Mouse (Mus musculus) heart, postnatal 14 days (tissue): Measurements from ENCODE around the gene Wdr17. TPM values are rescaled to one million over a fixed set of nuclear protein-coding genes. Genes with fewer than 3 reads are reported as not detected.

ENCODE experiments used
- DNase-seq, 2 experiments: peaks; one replicate each; pipeline ENCODE4 v3.0.0; 2021 to 2022
- intact Hi-C: fragments of 180-260 bp; cut with DNase I; formaldehyde crosslinking; loops from one replicate; pipeline ENCODE4 v1.15.1; 2025
- long read RNA-seq, 2 experiments: library from polyadenylated mRNA; stranded (forward); transcript quantifications; one replicate each; pipeline ENCODE4 v2.0.0; 2021
- total RNA-seq, 2 experiments: library from RNA; stranded (reverse); gene quantifications; 2 replicates each; pipeline ENCODE4 v1.2.3; 2021

Gene Wdr17
- total RNA-seq: not detected
- long read RNA-seq, experiment 1, partial matches to known transcripts: 0 of 2 reads
- long read RNA-seq, experiment 1, other reads (novel, unspliced or antisense): 2 of 2 reads
- long read RNA-seq, experiment 2, partial matches to known transcripts: 0 of 1 reads
- long read RNA-seq, experiment 2, other reads (novel, unspliced or antisense): 1 of 1 reads

DNA sequence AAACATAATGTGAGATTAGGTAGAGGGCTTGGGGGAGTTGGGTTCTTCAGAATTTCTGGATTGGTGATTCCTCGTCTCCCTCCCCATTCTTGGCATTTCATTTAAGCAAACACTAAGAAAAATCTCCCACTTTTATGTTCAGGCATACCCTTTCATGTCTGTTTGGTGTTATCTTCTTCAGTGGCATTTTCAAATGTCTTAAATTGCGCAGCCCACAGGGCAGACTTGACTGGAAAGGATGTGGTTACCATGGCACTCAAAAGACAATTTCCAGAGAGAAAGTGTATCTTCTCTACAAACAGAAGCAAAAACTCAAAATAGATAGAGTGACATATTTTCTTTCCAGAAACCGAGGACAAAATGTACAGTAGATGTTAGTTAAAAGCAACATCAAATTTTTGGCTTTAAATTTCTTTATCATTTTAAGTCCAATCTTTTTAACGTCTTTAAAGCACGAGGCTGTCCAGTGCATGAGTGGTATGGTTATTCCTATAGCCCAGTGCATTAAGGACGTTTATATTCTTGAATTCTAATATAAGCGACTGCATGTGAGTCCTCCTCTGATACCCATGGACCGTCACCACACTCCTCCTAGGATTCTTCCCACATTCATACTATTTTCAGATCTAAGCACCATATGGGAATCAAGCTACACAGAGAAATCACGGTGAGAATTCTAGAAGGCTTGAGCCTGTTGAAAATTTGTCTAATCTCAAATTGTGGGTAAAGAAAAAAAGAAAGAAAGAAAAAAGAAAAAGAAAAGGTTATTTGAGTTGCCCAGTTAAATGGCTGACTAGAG is at the start of gene Wdr17:
TSS of gene Wdr17 (minus strand) at position 198 of the 799 bp plus-strand sequence.
- intact Hi-C loops: no loop called here
- DNase-seq: no peak

DNA sequence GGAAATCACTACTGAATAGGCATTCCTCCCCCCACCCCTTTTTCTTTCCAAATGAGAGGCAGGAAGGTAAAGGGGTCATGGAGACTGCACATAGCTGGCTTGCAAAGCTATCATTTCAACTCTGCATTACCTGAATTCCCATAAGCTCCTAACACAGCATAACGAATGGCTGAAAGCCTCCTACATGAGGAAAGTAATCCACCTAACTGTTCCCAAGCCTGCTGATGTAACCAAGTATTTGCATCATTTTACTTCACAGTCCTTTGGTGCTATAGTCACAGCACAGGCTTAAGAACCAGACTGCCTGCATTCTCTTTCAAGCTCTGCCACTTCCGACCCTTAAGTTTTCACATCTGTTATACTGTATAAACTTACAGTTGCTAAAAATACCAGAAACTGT is 45.3 kb upstream of the Wdr17 start:
- intact Hi-C loops: no loop called here
- DNase-seq: no peak

DNA sequence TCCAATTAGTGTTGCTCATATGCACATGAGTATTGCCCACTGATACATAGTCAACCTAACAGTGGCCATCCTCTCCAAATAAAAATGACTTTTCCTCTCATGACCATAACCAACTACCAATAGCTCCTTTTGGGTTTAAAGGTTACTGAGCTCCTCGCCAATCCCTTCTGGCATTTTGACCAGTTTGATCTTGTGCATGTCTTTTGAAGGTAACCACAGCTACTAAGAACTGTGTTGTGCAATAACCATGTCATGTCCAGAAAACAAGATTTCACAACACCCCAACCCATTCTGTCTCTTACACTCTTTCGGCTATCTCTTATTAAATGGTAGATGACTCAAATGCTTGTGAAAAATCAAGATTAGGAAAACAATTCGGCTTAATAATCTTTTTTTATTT is 38.0 kb upstream of the Wdr17 start:
- DNase-seq: no peak
- intact Hi-C loops: no loop called here

DNA sequence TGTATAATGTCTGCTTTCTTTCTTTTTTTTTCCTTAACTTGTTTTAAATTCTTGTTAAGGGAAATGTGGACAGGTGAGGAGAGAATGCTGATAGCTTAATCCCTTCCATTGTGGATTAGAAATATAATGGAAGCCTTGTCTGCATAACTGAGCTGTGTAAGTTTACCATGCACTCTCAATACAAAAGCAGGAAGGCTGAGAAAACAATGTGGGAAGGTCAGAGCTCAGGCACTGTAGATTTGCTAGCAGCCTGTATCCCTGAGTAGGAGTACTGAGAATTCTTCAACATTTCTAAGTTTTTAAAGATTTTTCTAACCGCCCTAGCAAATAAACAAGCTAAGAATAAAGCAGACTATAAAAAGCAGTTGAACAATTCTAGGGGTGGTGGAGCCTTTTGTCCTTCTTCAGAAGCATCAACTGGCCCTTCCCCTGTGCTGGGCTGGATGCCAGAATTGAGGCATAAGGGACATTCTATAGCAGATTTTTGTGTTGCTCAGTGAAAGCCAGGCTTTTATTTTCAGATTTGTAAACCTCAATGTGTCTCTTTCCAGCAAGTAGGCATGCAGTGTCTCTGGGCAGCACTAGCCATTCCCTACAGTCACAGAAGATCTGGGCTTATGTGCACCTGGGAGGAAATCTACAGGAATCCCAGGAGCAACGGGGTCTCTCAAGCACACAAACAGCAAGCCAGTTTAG is 35.3 kb upstream of the Wdr17 start:
- no peak for DNase-seq
- intact Hi-C loops: no loop called here

DNA sequence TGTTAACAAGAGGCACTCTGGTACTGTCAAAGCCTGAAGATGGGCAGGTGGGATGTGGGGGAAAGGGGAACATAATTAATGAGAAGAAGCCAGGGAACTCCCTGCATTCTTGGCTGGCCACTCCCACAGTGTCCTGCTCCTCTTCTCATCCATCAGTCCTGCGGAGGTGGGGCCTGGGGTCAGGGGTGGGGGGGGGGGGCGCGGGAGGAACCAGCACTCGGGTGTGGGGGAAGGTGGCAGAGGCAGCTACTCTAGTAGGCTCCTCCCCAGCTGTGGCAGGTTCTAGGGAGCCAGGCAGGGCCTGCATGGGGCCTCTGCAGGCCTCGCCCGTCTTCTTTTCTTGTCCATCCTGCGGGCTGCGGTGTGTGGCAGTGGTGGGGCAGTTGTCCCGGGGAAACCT is 30.7 kb upstream of the Wdr17 start:
- intact Hi-C loops: no loop called here
- no peak for DNase-seq

DNA sequence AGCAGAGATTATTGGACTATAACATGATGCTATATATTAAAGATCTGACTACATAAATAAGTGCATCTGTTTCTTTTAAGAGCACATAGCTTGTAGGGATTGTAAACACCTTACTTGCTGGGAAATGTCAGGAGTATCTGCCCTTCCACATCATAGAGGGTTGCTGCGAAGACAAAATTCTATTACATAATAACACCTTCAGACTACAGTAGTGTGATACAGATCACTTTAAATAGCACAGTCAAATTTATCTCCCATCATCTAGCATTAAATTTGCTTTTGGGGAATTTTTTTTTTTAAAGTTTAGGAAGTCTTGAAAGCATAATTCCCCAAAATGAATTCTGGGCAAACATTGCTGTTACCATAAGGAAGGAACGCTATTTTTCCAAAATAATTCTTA is 25.9 kb upstream of the Wdr17 start:
- DNase-seq: no peak
- intact Hi-C loops: no loop called here

DNA sequence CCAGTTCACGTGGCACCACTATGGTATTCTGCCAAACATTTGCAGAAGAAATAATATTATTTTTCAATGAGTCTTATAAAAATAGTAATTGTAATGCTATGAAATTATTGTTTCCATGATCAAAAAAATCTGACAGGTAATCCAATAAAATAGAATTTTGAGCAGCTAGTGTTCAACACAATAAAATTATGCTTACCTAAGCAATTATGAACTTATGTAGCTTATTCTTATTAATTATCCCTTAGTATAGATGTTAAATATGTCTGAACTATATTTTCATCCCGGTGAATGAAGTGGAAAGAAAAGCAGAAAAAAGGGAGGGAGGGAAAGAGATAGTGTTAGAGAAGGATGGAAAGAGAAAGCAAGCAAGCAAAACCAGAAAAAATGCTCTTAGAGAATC is 12.5 kb upstream of the Wdr17 start:
- DNase-seq: no peak
- intact Hi-C loops: no loop called here

DNA sequence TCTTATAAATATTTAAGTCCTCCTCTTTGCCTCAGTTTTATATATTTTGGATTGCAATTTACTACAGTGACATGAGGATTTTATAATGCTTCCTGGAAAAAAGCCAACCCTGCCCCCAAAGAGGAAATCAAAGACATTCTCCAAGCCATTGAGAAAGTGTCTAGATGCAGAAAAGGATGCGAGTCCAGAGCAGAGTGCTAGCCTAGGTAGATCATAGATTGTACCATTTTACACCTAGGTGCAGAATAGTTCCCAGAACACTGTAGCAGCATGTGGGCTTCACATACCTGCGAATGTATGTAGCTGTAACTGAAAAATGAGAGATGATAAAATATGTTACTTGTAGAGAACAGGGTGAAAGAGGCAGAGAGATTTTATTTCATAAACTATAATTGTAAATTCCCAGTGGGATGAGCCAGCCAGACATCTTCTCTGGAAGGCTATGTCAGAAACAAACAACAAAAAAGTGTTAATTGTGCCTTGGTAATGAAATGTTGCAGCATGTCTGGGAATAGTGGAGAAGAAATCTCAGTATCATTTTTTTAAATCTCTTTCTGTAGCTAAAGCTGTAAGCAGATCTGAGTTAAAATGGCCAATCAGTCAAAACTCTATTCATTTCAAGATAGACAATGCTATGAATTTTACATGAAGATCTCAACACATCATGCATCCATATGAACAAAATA is 7.8 kb upstream of the Wdr17 start:
- intact Hi-C loops: no loop called here
- no peak for DNase-seq

DNA sequence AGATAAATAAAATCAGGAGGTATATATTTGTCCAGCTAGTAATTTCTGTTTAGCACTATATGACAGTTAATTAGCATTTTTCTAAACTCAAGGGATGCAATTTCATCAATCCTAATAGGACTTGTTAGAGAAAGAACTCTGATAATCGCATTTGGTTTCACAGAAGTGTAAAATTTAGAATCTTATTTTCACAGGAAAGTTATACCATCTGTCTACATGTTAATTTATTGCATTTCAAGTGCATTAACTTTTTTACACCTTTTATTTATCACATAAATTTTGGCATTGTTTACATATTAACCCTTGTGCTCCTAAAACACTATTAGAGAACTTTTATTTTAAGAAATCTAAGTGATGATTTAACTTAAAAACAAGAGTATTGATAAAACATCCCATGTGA is 7.2 kb upstream of the Wdr17 start:
- intact Hi-C loops: no loop called here
- DNase-seq: no peak

DNA sequence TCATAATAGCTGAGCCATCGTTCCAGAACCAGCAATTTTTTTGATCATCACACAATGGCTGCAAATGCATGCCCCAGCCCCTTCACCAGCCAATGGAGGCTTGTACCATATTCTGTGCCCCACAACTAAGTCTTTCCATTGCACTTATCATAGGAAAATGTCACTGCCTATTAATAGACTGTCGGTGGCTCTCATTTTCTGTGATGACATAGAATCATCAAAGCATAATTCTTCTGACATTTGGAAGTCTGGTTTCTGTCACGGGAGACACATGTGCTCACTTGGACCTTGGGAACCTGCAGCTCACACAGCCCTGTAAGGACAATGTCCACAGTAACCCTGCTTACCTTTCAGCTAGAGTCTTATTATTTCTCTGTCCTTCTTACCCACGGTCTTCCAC is 424 bp downstream of the Wdr17 start:
- intact Hi-C loops: no loop called here
- DNase-seq: no peak

DNA sequence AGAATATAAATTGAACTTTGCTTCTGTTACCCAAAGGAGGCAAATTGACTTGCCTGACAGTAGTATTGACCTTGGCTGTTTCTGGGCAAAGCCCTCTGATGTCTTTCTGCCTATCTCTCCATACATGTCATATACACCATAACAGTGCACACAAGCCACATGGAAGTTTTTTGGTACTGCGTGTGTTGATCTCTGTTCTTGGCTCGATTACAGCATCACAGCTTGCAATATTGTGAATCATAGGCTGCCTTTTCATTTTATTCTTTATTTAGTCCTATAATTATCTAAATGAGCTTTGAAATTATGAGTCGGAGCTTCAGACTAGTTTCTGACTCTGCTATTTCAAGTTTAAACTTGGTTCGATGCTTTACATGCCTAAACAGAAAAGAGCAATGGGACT is 10.5 kb downstream of the Wdr17 start:
- intact Hi-C loops: no loop called here
- DNase-seq: no peak

DNA sequence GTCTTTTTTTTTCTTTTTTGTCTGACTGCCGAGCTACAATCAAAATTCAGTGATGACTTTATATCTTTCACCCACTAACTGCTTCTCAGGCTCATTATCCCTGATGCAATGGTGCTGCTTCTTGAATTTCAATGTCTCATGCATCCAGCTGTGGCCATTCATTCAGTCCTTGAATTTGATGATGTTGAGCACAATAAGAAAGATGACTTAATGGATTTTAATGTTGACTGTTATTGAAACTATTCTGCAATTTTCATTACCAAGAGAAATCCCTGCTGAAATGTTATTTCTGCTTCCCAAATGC is 22.3 kb downstream of the Wdr17 start:
- intact Hi-C loops: no loop called here
- no peak for DNase-seq

DNA sequence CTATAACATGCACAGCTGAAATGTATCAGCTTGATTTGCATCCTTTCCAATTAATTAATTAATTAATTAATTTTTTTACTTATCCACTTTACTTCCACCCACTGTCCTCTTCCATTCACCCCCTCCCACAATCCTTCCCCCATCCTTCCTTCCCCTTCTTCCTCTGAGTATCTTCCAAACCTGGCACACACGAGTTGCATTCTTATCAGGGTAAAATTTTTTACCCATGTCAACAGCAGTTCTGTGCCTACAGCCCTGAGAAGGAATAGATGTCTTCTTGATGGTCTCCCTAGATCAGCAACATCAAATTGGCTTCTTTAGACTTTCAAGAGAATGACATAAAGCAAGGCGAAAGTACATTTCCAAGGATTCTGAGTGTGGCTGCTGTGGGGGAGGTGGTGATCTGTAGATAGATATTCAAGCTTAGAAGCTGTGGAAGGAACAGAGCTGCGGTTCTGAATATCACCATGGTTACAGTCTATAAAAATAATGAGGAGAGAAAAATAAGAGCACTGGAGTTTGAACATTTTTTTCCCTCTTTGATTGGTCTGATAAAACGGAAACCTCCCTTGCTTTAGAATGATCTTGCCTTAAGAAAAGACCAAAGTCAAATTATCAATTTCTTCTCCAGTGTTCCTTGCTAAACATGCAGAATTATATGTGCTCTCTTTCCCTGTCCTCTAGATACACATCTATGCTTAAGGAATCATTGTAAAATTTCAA is 22.8 kb downstream of the Wdr17 start:
- no peak for DNase-seq
- intact Hi-C loops: no loop called here

DNA sequence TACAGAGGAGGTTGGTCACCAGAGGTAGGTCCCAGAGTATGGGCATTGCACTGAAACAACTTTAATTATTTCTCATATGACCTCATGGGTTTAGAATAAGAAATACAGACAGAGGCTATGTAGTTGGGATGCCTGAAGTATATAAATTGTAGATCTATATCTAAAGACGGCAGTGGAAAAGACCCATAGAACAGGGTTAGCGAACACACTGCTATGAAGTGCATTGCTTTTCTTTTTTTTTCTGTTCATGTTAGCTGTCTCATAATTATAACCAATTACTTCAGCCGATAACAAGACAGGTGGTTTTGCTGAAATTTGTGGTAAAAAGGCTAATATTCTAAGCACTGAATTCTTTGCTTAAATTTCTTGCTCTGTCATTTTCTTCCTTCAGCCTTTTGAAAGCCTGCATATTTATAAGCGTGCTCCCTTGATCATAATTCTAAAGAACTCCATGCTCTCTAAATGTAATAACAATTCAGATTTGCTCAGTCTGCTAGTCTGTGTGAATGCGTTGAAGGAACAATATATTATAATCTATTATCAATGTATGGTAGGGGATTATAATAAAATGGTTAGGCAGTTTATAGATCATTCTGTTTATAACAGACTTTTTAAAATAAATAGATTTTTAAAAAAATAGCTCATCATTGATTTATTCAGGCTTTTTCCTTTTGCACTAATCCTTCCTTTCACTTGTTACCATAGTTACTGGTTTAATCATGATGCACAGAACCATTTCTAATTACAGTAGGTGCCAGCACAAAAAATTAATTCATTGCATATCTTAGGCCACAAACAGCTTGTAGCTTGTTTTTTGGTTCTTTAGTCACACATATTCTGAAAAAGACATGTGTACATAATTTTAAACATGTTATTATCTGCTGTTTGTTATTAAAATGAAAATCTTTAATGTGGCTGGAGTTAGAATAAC is 50.7 kb downstream of the Wdr17 start:
- intact Hi-C loops: no loop called here
- no peak for DNase-seq

DNA sequence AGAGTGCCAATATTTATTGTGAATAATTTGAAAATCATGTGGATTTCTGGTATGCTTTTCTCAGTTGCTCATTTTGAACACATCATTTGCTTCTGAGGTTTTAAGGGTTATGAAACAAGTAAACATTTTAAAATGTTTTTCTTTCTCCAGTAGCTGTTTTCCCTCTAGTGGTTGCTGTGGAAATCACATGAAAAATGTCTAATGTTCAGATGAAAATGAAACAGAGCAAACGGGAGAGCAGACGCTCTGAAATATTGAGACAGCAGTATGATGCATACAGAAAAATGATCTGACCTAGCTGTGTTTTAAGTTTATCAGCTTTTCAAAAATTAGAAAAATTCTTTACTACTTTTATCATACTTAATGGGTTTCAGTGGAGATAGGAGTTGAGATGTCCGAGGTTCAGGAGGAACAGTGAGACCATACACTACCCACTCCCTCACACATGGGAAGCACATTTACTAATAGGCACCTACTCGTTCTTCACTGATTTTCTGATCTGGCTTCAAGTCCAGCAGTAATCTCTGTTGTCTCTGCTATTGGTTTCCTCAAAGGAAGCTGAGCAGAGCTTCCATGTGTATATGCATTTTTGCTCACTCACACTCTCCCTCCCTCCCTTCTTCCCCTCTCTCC is 57.1 kb downstream of the Wdr17 start:
- DNase-seq: no peak
- intact Hi-C loops: no loop called here

DNA sequence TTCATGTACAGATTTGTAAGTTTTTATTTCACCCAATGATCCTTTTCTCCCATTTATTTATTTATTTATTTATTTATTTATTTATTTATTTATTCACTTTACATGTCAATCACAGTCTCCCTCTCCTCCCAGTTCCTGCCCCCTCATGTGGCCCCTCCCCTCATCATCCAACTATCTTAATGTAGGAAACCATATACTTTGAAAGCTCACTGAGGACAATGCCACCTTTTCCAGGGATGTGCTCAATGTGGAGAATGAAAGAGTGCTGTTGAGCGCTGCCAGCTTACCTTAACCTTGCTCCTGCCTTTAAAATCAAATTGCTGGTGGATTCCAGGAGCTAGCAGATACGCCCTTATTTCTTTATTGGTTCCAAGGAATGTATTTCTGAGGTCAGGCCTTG is 59.0 kb downstream of the Wdr17 start:
- intact Hi-C loops: no loop called here
- DNase-seq: no peak

DNA sequence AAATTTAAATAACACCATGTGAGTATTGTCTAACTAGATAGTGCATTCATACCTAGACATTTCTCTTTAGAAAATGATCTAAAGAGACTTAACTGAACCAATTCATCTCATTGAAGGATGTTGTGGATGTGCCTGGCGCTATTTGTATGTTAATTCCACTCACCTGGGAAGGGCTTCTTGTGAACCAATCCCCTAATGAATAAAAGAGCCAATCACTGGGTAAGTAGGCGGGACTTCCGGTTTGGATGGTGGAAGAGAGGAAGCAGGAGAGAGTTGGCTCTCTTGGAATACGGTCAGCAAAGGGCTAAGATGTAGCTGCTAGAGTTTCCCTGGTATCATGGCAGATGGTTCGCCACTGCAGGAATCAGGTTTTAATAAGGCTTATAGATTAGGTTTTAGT is 64.0 kb downstream of the Wdr17 start:
- no peak for DNase-seq
- intact Hi-C loops: no loop called here

DNA sequence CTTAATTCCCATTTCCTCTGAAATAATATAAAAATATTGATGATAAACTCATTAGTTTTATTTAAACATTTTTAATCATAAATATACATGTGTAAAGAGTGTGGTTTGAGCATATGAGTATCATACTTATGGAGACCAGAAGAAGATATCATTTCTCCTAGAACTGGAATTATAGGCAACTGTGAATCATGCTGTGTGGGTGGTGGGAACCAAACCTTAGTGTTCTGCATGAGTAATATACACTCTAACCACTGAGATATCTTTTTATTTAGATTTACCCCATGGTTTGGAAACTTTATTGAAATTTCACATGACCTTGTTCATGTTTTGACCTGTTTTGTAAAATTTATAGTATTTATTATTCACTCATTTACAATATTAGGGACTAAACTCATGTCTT is 68.3 kb downstream of the Wdr17 start:
- intact Hi-C loops: no loop called here
- no peak for DNase-seq

DNA sequence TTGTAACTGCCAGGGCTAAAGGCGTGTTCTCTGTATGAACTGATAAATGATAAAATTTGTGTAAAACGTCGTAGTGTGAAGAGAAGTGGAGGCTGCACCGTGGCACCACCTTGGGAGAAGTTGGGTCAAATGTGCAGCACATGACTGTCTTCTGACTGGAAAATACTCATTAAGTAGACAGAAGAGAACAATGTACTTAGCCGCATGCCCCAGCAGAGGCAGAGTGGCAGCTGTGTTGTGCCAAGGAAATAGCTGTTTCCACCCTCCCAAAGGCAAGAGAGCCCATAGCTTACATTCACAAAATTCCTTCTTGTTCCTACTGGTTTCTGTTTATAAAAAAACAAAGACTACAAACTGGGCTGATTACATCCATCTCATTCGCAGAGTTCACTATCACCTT is 78.8 kb downstream of the Wdr17 start:
- intact Hi-C loops: no loop called here
- no peak for DNase-seq
